Mouse (Mus musculus): Measurements from ENCODE around the gene Gm3336. TPM values are rescaled to one million over a fixed set of nuclear protein-coding genes. Genes with fewer than 3 reads are reported as not detected.

The Gm3336 gene
- total RNA-seq, 2 experiments from 2014 or later, result not detected

Other genes with a start within 250 kb of the Gm3336 start
- gene Klhl26, start 241.6 kb upstream of the Gm3336 start, total RNA-seq (2021), result 10 to 100 TPM; 54.1 to 60.7 TPM
- 100 to 1,000 TPM; 318 to 351 TPM for gene Tmem59l, start 231.2 kb upstream of the Gm3336 start, total RNA-seq (2021)
- gene Crlf1, start 225.4 kb upstream of the Gm3336 start, total RNA-seq (2021), result 10 to 100 TPM; 45.2 to 49.5 TPM
- gene Rex1bd, start 211.8 kb upstream of the Gm3336 start, total RNA-seq (2021), result 100 to 1,000 TPM in 1 of 2 experiments, 10 to 100 TPM in 1; 91.1 to 101 TPM
- 1,000 to 10,000 TPM; 1,005 to 1,128 TPM for gene Uba52, start 207.7 kb upstream of the Gm3336 start, total RNA-seq (2021)
- gene Fkbp8, start 190.8 kb upstream of the Gm3336 start, total RNA-seq (2021), result 100 to 1,000 TPM; 432 to 468 TPM
- gene Kxd1, start 190.6 kb upstream of the Gm3336 start, total RNA-seq (2021), result 10 to 100 TPM; 37.8 to 38.0 TPM
- 10 to 100 TPM; 20.3 to 23.5 TPM for gene Ell, start 179.1 kb upstream of the Gm3336 start, total RNA-seq (2021)
- 10 to 100 TPM; 41.5 to 47.0 TPM for gene Isyna1, start 124.2 kb upstream of the Gm3336 start, total RNA-seq (2021)
- 100 to 1,000 TPM; 285 to 304 TPM for gene Ssbp4, start 109.7 kb upstream of the Gm3336 start, total RNA-seq (2021)
- 1 to 10 TPM in 1 of 2 experiments, under 1 TPM in 1; 0.63 to 1.0 TPM for gene Lrrc25, start 102.4 kb upstream of the Gm3336 start, total RNA-seq (2021)
- under 1 TPM in 1 of 2 experiments, not detected in 1; 0.26 TPM for gene Gdf15, start 86.1 kb upstream of the Gm3336 start, total RNA-seq (2021)
- 10 to 100 TPM; 21.1 to 25.1 TPM for gene Pgpep1, start 58.2 kb upstream of the Gm3336 start, total RNA-seq (2021)
- gene Lsm4, start 45.3 kb upstream of the Gm3336 start, total RNA-seq (2021), result 10 to 100 TPM; 66.2 to 67.4 TPM
- 100 to 1,000 TPM; 181 to 194 TPM for gene Jund, start 19.6 kb upstream of the Gm3336 start, total RNA-seq (2021)
- gene Iqcn, start 15.1 kb upstream of the Gm3336 start, total RNA-seq (2021), result under 1 TPM; 0.05 to 0.12 TPM
- 1 to 10 TPM in 1 of 2 experiments, under 1 TPM in 1; 0.89 to 1.2 TPM for gene Pde4c, start 5.2 kb downstream of the Gm3336 start, total RNA-seq (2021)
- gene Rab3a, start 36.1 kb downstream of the Gm3336 start, total RNA-seq (2021), result 100 to 1,000 TPM; 789 to 843 TPM
- 10 to 100 TPM; 41.7 to 42.2 TPM for gene Mpv17l2, start 42.4 kb downstream of the Gm3336 start, total RNA-seq (2021)
- 100 to 1,000 TPM; 154 to 159 TPM for gene Pik3r2, start 58.2 kb downstream of the Gm3336 start, total RNA-seq (2021)
- gene Mast3, start 86.5 kb downstream of the Gm3336 start, total RNA-seq (2021), result 100 to 1,000 TPM; 411 to 437 TPM
- gene Il12rb1, start 89.9 kb downstream of the Gm3336 start, total RNA-seq (2021), result 1 to 10 TPM in 1 of 2 experiments, under 1 TPM in 1; 0.94 to 1.4 TPM
- 10 to 100 TPM; 15.0 to 18.7 TPM for gene Arrdc2, start 121.2 kb downstream of the Gm3336 start, total RNA-seq (2021)
- 10 to 100 TPM; 19.4 to 22.4 TPM for gene Kcnn1, start 144.7 kb downstream of the Gm3336 start, total RNA-seq (2021)
- 10 to 100 TPM; 92.7 to 95.6 TPM for gene Ccdc124, start 155.4 kb downstream of the Gm3336 start, total RNA-seq (2021)
- 10 to 100 TPM in 1 of 2 experiments, 1 to 10 TPM in 1; 6.9 to 10.5 TPM for gene Slc5a5, start 174.2 kb downstream of the Gm3336 start, total RNA-seq (2021)
- gene Rpl18a, start 178.9 kb downstream of the Gm3336 start, total RNA-seq (2021), result 100 to 1,000 TPM; 634 to 770 TPM
- gene Map1s, start 187.4 kb downstream of the Gm3336 start, total RNA-seq (2021), result 10 to 100 TPM; 87.7 to 94.2 TPM